Mouse (Mus musculus) midbrain, embryonic 16.5 days (tissue): Measurements from ENCODE around the gene Hist1h3h. TPM values are rescaled to one million over a fixed set of nuclear protein-coding genes. Genes with fewer than 3 reads are reported as not detected.
"Not testable (repeated sequence)": the region's sequence is repeated elsewhere in the genome, so short reads cannot be mapped to it uniquely, and the experiment has no call there.

Source experiments
- ATAC-seq: fragments of 200-750 bp; cut with Nextera tagmentation; 2 replicates; pipeline ENCODE4 v1.8.0; 2017; ENCODE audit warnings: moderate TSS enrichment
- H3K27ac ChIP-seq: fragments of 300-500 bp; sonication (generic); 2 replicates; pipeline ENCODE4 v1.5.1; 2014; ENCODE audit warnings: mild to moderate bottlenecking, low read length, mixed read lengths
- H3K27me3 ChIP-seq: fragments of 300-500 bp; sonication (generic); 2 replicates; pipeline ENCODE4 v1.6.1; 2014; ENCODE audit warnings: low read depth, low read length, mixed read lengths; ENCODE audit not compliant: control insufficient read depth, insufficient read depth
- H3K36me3 ChIP-seq: fragments of 300-500 bp; sonication (generic); 2 replicates; pipeline ENCODE4 v1.6.1; 2014; ENCODE audit warnings: mild to moderate bottlenecking, low read length, moderate library complexity, mixed read lengths; ENCODE audit not compliant: control insufficient read depth, insufficient read depth
- H3K4me1 ChIP-seq: fragments of 300-500 bp; sonication (generic); 2 replicates; pipeline ENCODE4 v1.6.1; 2014; ENCODE audit warnings: mild to moderate bottlenecking, low read length, mixed read lengths; ENCODE audit not compliant: control insufficient read depth, insufficient read depth
- H3K4me2 ChIP-seq: fragments of 300-500 bp; sonication (generic); 2 replicates; pipeline ENCODE4 v1.6.1; 2014; ENCODE audit warnings: mild to moderate bottlenecking, low read length, mixed read lengths
- H3K4me3 ChIP-seq: fragments of 300-500 bp; sonication (generic); 2 replicates; pipeline ENCODE4 v1.5.1; 2014; ENCODE audit warnings: low read depth, mild to moderate bottlenecking, low read length, moderate library complexity, mixed read lengths
- H3K9ac ChIP-seq: fragments of 300-500 bp; sonication (generic); 2 replicates; pipeline ENCODE4 v1.6.1; 2014; ENCODE audit warnings: low read depth, low read length, mixed read lengths
- H3K9me3 ChIP-seq: fragments of 300-500 bp; sonication (generic); replicated peaks from 2 replicates; pipeline ENCODE4 v1.6.1; 2014; ENCODE audit warnings: mild to moderate bottlenecking, low read length, mixed read lengths; ENCODE audit not compliant: control insufficient read depth, poor library complexity, severe bottlenecking
- WGBS: fragments of 180-500 bp; shearing (Covaris S2); extraction: QIAGEN DNeasy Blood & Tissue Kit; methylation state at CpG from one replicate; pipeline ENCODE4 v1.1.7; 2014; 5-methylcytosine and 5-hydroxymethylcytosine counted together
- polyA plus RNA-seq: library from polyadenylated mRNA; unstranded; fragments of >200 nt; fragmentation: Nextera tagmentation; extraction: Ambion mirVana; gene quantifications from 2 replicates; pipeline ENCODE4 v1.2.1, GENCODE M21; 2015

The Hist1h3h gene
- polyA plus RNA-seq: 3.4 TPM in 1 of 2 replicates, not detected in the other

GRCm38 (mm10) chr13:21717397-21718357 is at the start of gene Hist1h3h:
TSS of gene Hist1h3h (plus strand) at chr13:21717659.
- WGBS: under 1% methylated on average over 27 of the region's 56 CpGs
- peak within 1 kb of the TSS; percentile 95 for H3K4me2 ChIP-seq
- H3K9ac ChIP-seq: peak within 1 kb of the TSS; percentile 66
- H3K27me3 ChIP-seq, H3K36me3 ChIP-seq, H3K9me3 ChIP-seq: not testable (repeated sequence)
- ATAC-seq: peak; percentile 31
- H3K4me1 ChIP-seq: peaks cover 29% of the 10 kb centered on the region
- H3K4me3 ChIP-seq: peak within 1 kb of the TSS; percentile 49
- H3K27ac ChIP-seq: peak within 1 kb of the TSS; percentile 91

GRCm38 (mm10) chr13:21677305-21677704 is 40.2 kb upstream of the Hist1h3h start, which contains the start of gene Olfr1360:
TSS of gene Olfr1360 (minus strand) at chr13:21677405.
- no peaks in the 10 kb centered on the region for H3K27me3 ChIP-seq
- H3K4me3 ChIP-seq: no peak within 1 kb of the TSS
- H3K4me2 ChIP-seq: no peak within 1 kb of the TSS
- no peak for ATAC-seq
- 90% methylated on average over 2 of the region's 2 CpGs for WGBS
- no peaks in the 10 kb centered on the region for H3K9me3 ChIP-seq
- H3K4me1 ChIP-seq: no peaks in the 10 kb centered on the region
- no peaks in the 10 kb centered on the region for H3K36me3 ChIP-seq
- no peak within 1 kb of the TSS for H3K27ac ChIP-seq
- H3K9ac ChIP-seq: no peak within 1 kb of the TSS

- Histone ChIP-seq H3K27ac (no peak within 1 kb of the TSS), H3K4me3 (no peak within 1 kb of the TSS), H3K4me2 (no peak within 1 kb of the TSS), H3K4me1 (no peaks in the 10 kb centered on the region), H3K36me3 (no peaks in the 10 kb centered on the region), H3K9me3 (no peaks in the 10 kb centered on the region), H3K9ac (no peak within 1 kb of the TSS), H3K27me3 (no peaks in the 10 kb centered on the region)
- no peak for ATAC-seq
These were observed 19.6 kb upstream of the Hist1h3h start, which contains the start of gene Olfr1359 for GRCm38 (mm10) chr13:21697811-21698210. TSS of gene Olfr1359 (plus strand) at chr13:21698111.

- H3K27ac ChIP-seq: no peak overlapping the region
- H3K9me3 ChIP-seq: no peaks in the 10 kb centered on the region
- no peak overlapping the region for H3K4me3 ChIP-seq
- no peak overlapping the region for H3K4me2 ChIP-seq
- no peaks in the 10 kb centered on the region for H3K36me3 ChIP-seq
- H3K4me1 ChIP-seq: peaks cover 3% of the 10 kb centered on the region; the same call in 1 of the 2 replicates
- no peak overlapping the region for H3K9ac ChIP-seq
- no peak for ATAC-seq
- H3K27me3 ChIP-seq: no peaks in the 10 kb centered on the region
- 71% methylated on average over 4 of the region's 4 CpGs for WGBS
These were observed 10.8 kb upstream of the Hist1h3h start for GRCm38 (mm10) chr13:21706669-21707068.

GRCm38 (mm10) chr13:21710031-21710711 is 7.3 kb upstream of the Hist1h3h start:
- Histone ChIP-seq H3K9me3 (no peaks in the 10 kb centered on the region), H3K27me3 (no peaks in the 10 kb centered on the region), H3K36me3 (no peaks in the 10 kb centered on the region), H3K4me1 (peaks cover 8% of the 10 kb centered on the region), H3K9ac (peak overlapping the region; percentile 56), H3K4me2 (peak overlapping the region; percentile 43), H3K4me3 (peak overlapping the region; percentile 60), H3K27ac (peak overlapping the region; percentile 73)
- peak; percentile 89 for ATAC-seq
- WGBS: under 1% methylated on average over 32 of the region's 32 CpGs

- Histone ChIP-seq H3K4me1 (peaks cover 13% of the 10 kb centered on the region), H3K27ac (no peak overlapping the region), H3K27me3 (no peaks in the 10 kb centered on the region), H3K36me3 (no peaks in the 10 kb centered on the region), H3K9ac (peak overlapping the region; percentile 52), H3K9me3 (no peaks in the 10 kb centered on the region), H3K4me3 (peak overlapping the region; percentile 60), H3K4me2 (peak overlapping the region; percentile 61)
- 1% methylated on average over 22 of the region's 22 CpGs for WGBS
- peak; percentile 90 for ATAC-seq
These were observed 6.5 kb upstream of the Hist1h3h start for GRCm38 (mm10) chr13:21710821-21711525.

GRCm38 (mm10) chr13:21711698-21712097 is 5.8 kb upstream of the Hist1h3h start:
- H3K4me3 ChIP-seq: peak overlapping the region; percentile 60
- 22% methylated on average over 4 of the region's 4 CpGs for WGBS
- no peaks in the 10 kb centered on the region for H3K27me3 ChIP-seq
- H3K27ac ChIP-seq: no peak overlapping the region
- peak overlapping the region; percentile 52; the same call in 1 of the 2 replicates for H3K9ac ChIP-seq
- H3K36me3 ChIP-seq: no peaks in the 10 kb centered on the region
- peak overlapping the region; percentile 61 for H3K4me2 ChIP-seq
- H3K9me3 ChIP-seq: no peaks in the 10 kb centered on the region
- no peak for ATAC-seq
- H3K4me1 ChIP-seq: peaks cover 13% of the 10 kb centered on the region

GRCm38 (mm10) chr13:21714725-21715124 is 2.7 kb upstream of the Hist1h3h start:
- Histone ChIP-seq H3K4me2 (peak overlapping the region; percentile 95), H3K36me3 (no peaks in the 10 kb centered on the region), H3K4me3 (peak overlapping the region; percentile 49; the same call in 1 of the 2 replicates), H3K9ac (no peak overlapping the region; the same call in 1 of the 2 replicates), H3K27ac (no peak overlapping the region), H3K27me3 (no peaks in the 10 kb centered on the region), H3K9me3 (no peaks in the 10 kb centered on the region), H3K4me1 (peaks cover 26% of the 10 kb centered on the region)
- WGBS: 1% methylated on average over 7 of the region's 7 CpGs
- no peak for ATAC-seq
